Mouse (Mus musculus) spleen, adult 2 months (tissue): ENCODE measurements around the gene Actl11.
A peak's percentile ranks its signal among the peaks of the same experiment; 100 is the strongest.

Source experiments
- CTCF ChIP-seq: fragments of 200-500 bp; IDR thresholded peaks from 2 replicates; pipeline ENCODE4 v1.5.1; 2011; ENCODE audit warnings: mild to moderate bottlenecking, inconsistent platforms; ENCODE audit not compliant: insufficient read depth, insufficient read length, insufficient replicate concordance; ENCODE audit errors: extremely low read depth
- POLR2A ChIP-seq: fragments of 200-500 bp; IDR thresholded peaks from 2 replicates; pipeline ENCODE4 v1.6.1; 2011; ENCODE audit warnings: low read depth, low read length, inconsistent platforms

GRCm38 (mm10) chr9:107975399-107976386, 47.4 kb downstream of the Actl11 start, which contains the start of gene Uba7:
- no peak for TF ChIP-seq CTCF
- peak; percentile 35; the same call in 1 of the 2 replicates for TF ChIP-seq POLR2A
